Mouse (Mus musculus): ENCODE measurements around the gene Plekhm2.

DNA sequence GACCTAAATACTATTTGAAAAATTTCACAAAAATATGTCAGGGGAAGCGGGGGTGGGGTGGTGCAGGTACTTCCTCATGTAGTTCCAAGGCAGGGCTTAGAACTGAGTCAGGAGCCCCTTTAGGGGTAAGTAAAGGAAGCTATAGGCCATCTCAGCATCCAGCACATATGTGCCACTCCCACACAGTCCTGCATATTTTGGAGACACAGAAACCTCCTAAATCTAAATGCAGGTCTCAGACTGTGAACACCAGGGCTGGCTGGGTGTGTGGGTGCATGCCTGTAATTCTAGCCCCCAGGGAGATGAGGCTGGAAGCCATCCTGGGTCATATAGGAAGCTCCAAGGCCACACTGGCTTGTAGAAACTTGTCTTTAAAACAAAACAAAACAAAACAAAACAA is 46.6 kb upstream of the Plekhm2 start:
- TF ChIP-seq POLR2A (IDR thresholded peaks at IDR 0.05; ENCODE audit: control insufficient read depth in 1 of 2, insufficient read depth in 1 of 2, low read depth in 1 of 2, low read length in 2 of 2, poor library complexity in 1 of 2), result no peak
- TF ChIP-seq MXI1 (IDR thresholded peaks at IDR 0.05; ENCODE audit: low read depth, low read length), result no peak
- no peak for TF ChIP-seq MYC (IDR thresholded peaks at IDR 0.05; ENCODE audit: low read depth, low read length)
- no peak for TF ChIP-seq POLR2AphosphoS2 (IDR thresholded peaks at IDR 0.05; ENCODE audit: low read length)
- TF ChIP-seq TBP (IDR thresholded peaks at IDR 0.05; ENCODE audit: low read depth, low read length), result no peak
- TF ChIP-seq GATA1 (IDR thresholded peaks at IDR 0.05; ENCODE audit: low read depth, low read length), result no peak
- TF ChIP-seq CTCF (IDR thresholded peaks at IDR 0.05 in 2 of 3, conservative IDR thresholded peaks at IDR 0.05 in 1 of 3; ENCODE audit: control insufficient read depth in 1 of 3, insufficient read depth in 1 of 3, low read depth in 2 of 3, low read length in 3 of 3, poor library complexity in 1 of 3, severe bottlenecking in 1 of 3), result no peak

All from MEL (cell line).